Mouse (Mus musculus): ENCODE data around the gene Epb41l2.

DNA sequence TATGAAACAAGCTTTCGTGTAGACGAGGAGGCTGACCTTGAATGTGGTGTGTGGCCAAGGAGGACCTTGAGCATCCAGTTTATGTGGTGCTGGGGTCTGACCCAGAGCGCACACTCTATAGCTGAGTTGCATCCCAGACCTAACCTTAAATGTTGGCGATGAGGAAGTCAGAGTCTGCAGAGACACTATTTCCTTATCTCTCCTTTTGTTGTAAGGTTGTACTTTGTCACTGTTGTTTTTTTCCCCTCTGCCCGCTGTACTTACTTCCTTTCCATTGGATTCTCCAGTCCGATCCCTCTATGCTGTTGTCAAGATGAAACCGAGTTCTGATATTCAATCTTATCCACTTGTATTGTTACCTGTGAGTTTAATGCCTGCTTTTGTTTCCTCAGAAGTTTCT lies 5.6 kb downstream of the Epb41l2 start:
- no peak for TF ChIP-seq CTCF (IDR thresholded peaks at IDR 0.05; ENCODE audit: low read depth)
- TF ChIP-seq EP300 (IDR thresholded peaks at IDR 0.05; ENCODE audit: low read depth), result no peak
